Mouse (Mus musculus) forebrain, embryonic 13.5 days (tissue): ENCODE results near the gene Igf2bp2. TPM values are rescaled to one million over a fixed set of nuclear protein-coding genes. Genes with fewer than 3 reads are reported as not detected.

ENCODE experiments used
- ATAC-seq: fragments of 200-750 bp; cut with Nextera tagmentation; 2 replicates; pipeline ENCODE4 v1.8.0; 2017
- H3K27ac ChIP-seq: fragments of 300-500 bp; sonication (generic); 2 replicates; pipeline ENCODE4 v1.5.1; 2015; ENCODE audit warnings: inconsistent platforms, mild to moderate bottlenecking, moderate library complexity
- H3K27me3 ChIP-seq: fragments of 300-500 bp; sonication (generic); 2 replicates; pipeline ENCODE4 v1.6.1; 2015; ENCODE audit warnings: mild to moderate bottlenecking, inconsistent platforms
- H3K36me3 ChIP-seq: fragments of 300-500 bp; sonication (generic); 2 replicates; pipeline ENCODE4 v1.6.1; 2015; ENCODE audit warnings: mild to moderate bottlenecking, inconsistent platforms; ENCODE audit not compliant: poor library complexity, severe bottlenecking
- H3K4me1 ChIP-seq: fragments of 300-500 bp; sonication (generic); 2 replicates; pipeline ENCODE4 v1.6.1; 2015; ENCODE audit warnings: inconsistent platforms
- H3K4me2 ChIP-seq: fragments of 300-500 bp; sonication (generic); 2 replicates; pipeline ENCODE4 v1.6.1; 2015; ENCODE audit warnings: inconsistent platforms, mild to moderate bottlenecking, moderate library complexity
- H3K4me3 ChIP-seq: fragments of 300-500 bp; sonication (generic); 2 replicates; pipeline ENCODE4 v1.5.1; 2015; ENCODE audit warnings: mild to moderate bottlenecking, inconsistent platforms
- H3K9ac ChIP-seq: fragments of 300-500 bp; sonication (generic); 2 replicates; pipeline ENCODE4 v1.6.1; 2015; ENCODE audit warnings: mild to moderate bottlenecking, inconsistent platforms
- H3K9me3 ChIP-seq: fragments of 300-500 bp; sonication (generic); replicated peaks from 2 replicates; pipeline ENCODE4 v1.6.1; 2016; ENCODE audit warnings: inconsistent platforms
- WGBS: fragments of 180-500 bp; shearing (Covaris S2); methylation state at CpG from one replicate; pipeline ENCODE4 v1.1.7; 2015; 5-methylcytosine and 5-hydroxymethylcytosine counted together
- polyA plus RNA-seq: library from polyadenylated mRNA; unstranded; fragments of >200 nt; fragmentation: Nextera tagmentation; extraction: Ambion mirVana; gene quantifications from 2 replicates; pipeline ENCODE4 v1.2.1, GENCODE M21; 2015

Gene Igf2bp2
- polyA plus RNA-seq, 1 experiment from 2014 or later: 52.7 TPM

- H3K4me3 ChIP-seq: peak overlapping the region; percentile 98
- H3K27me3 ChIP-seq: no peaks in the 10 kb centered on the region
- under 1% methylated on average over 26 of the region's 27 CpGs for WGBS
- peak overlapping the region; percentile 97 for H3K9ac ChIP-seq
- H3K36me3 ChIP-seq: no peaks in the 10 kb centered on the region
- peak overlapping the region; percentile 89 for H3K4me2 ChIP-seq
- peak overlapping the region; percentile 86 for H3K27ac ChIP-seq
- no peaks in the 10 kb centered on the region for H3K9me3 ChIP-seq
- ATAC-seq: peak; percentile 74
- H3K4me1 ChIP-seq: peaks cover 33% of the 10 kb centered on the region
Measured at GRCm38 (mm10) chr16:22163456-22163851, 355 bp upstream of the Igf2bp2 start.

- no peaks in the 10 kb centered on the region for H3K9me3 ChIP-seq
- peak overlapping the region; percentile 86 for H3K27ac ChIP-seq
- no peaks in the 10 kb centered on the region for H3K27me3 ChIP-seq
- H3K4me1 ChIP-seq: peaks cover 38% of the 10 kb centered on the region
- under 1% methylated on average over 19 of the region's 19 CpGs for WGBS
- peak overlapping the region; percentile 97 for H3K9ac ChIP-seq
- 0 out of 2 replicates have a peak, but pooled peaks have one; percentile 0 for ATAC-seq
- peak overlapping the region; percentile 89 for H3K4me2 ChIP-seq
- H3K4me3 ChIP-seq: peak overlapping the region; percentile 98
- no peaks in the 10 kb centered on the region for H3K36me3 ChIP-seq
Measured at GRCm38 (mm10) chr16:22162066-22162511, 1.0 kb downstream of the Igf2bp2 start.

- under 1% methylated on average over 62 of the region's 71 CpGs for WGBS
- Histone ChIP-seq H3K4me2 (peak overlapping the region; percentile 89), H3K9me3 (no peaks in the 10 kb centered on the region), H3K36me3 (no peaks in the 10 kb centered on the region), H3K9ac (peak overlapping the region; percentile 97), H3K4me1 (peaks cover 38% of the 10 kb centered on the region), H3K27ac (peak overlapping the region; percentile 86), H3K4me3 (peak overlapping the region; percentile 98), H3K27me3 (no peaks in the 10 kb centered on the region)
- ATAC-seq: peak; percentile 31
Measured at GRCm38 (mm10) chr16:22161351-22162065, 1.6 kb downstream of the Igf2bp2 start.

GRCm38 (mm10) chr16:22160386-22161145, 2.5 kb downstream of the Igf2bp2 start:
- H3K9me3 ChIP-seq: no peaks in the 10 kb centered on the region
- under 1% methylated on average over 16 of the region's 16 CpGs for WGBS
- H3K4me3 ChIP-seq: peak overlapping the region; percentile 98
- H3K27me3 ChIP-seq: no peaks in the 10 kb centered on the region
- peaks cover 38% of the 10 kb centered on the region for H3K4me1 ChIP-seq
- peak overlapping the region; percentile 61 for H3K9ac ChIP-seq
- no peak for ATAC-seq
- H3K27ac ChIP-seq: no peak overlapping the region
- peak overlapping the region; percentile 89 for H3K4me2 ChIP-seq
- H3K36me3 ChIP-seq: no peaks in the 10 kb centered on the region

GRCm38 (mm10) chr16:22152941-22153444, 10.1 kb downstream of the Igf2bp2 start:
- no peaks in the 10 kb centered on the region for H3K9me3 ChIP-seq
- no peaks in the 10 kb centered on the region for H3K36me3 ChIP-seq
- no peak for ATAC-seq
- no peak overlapping the region for H3K4me3 ChIP-seq
- 91% methylated on average over 11 of the region's 11 CpGs for WGBS
- no peaks in the 10 kb centered on the region for H3K27me3 ChIP-seq
- H3K27ac ChIP-seq: no peak overlapping the region
- peaks cover 32% of the 10 kb centered on the region for H3K4me1 ChIP-seq
- no peak overlapping the region for H3K4me2 ChIP-seq
- H3K9ac ChIP-seq: no peak overlapping the region

GRCm38 (mm10) chr16:22151706-22152315, 11.3 kb downstream of the Igf2bp2 start:
- Histone ChIP-seq H3K4me1 (peaks cover 31% of the 10 kb centered on the region), H3K27me3 (no peaks in the 10 kb centered on the region), H3K36me3 (no peaks in the 10 kb centered on the region), H3K9ac (peak overlapping the region; percentile 43), H3K4me2 (peak overlapping the region; percentile 28), H3K4me3 (no peak overlapping the region), H3K9me3 (no peaks in the 10 kb centered on the region), H3K27ac (0 out of 2 replicates have a peak overlapping the region, but pooled peaks have one; percentile 28)
- 12% methylated on average over 10 of the region's 11 CpGs for WGBS
- ATAC-seq: peak; percentile 33; the same call in 1 of the 2 replicates

GRCm38 (mm10) chr16:22150421-22150820, 12.7 kb downstream of the Igf2bp2 start:
- ATAC-seq: no peak
- 37% methylated on average over 2 of the region's 2 CpGs for WGBS
- H3K4me1 ChIP-seq: peaks cover 31% of the 10 kb centered on the region

GRCm38 (mm10) chr16:22149659-22150345, 13.3 kb downstream of the Igf2bp2 start:
- peaks cover 31% of the 10 kb centered on the region for H3K4me1 ChIP-seq
- ATAC-seq: no peak
- no peaks in the 10 kb centered on the region for H3K27me3 ChIP-seq

More at GRCm38 (mm10) chr16:22150421-22150820, 12.7 kb downstream of the Igf2bp2 start:
- H3K4me2 ChIP-seq: no peak overlapping the region
- H3K4me3 ChIP-seq: no peak overlapping the region
- no peaks in the 10 kb centered on the region for H3K36me3 ChIP-seq
- no peaks in the 10 kb centered on the region for H3K9me3 ChIP-seq
- no peak overlapping the region for H3K27ac ChIP-seq
- no peaks in the 10 kb centered on the region for H3K27me3 ChIP-seq
- no peak overlapping the region for H3K9ac ChIP-seq

GRCm38 (mm10) chr16:22149076-22149475, 14.0 kb downstream of the Igf2bp2 start:
- no peak for ATAC-seq
- WGBS: 20% methylated on average over 2 of the region's 2 CpGs
- Histone ChIP-seq H3K27ac (no peak overlapping the region), H3K4me3 (no peak overlapping the region), H3K4me1 (peaks cover 31% of the 10 kb centered on the region), H3K4me2 (no peak overlapping the region), H3K9ac (no peak overlapping the region), H3K36me3 (no peaks in the 10 kb centered on the region), H3K27me3 (no peaks in the 10 kb centered on the region), H3K9me3 (no peaks in the 10 kb centered on the region)

More at GRCm38 (mm10) chr16:22149659-22150345, 13.3 kb downstream of the Igf2bp2 start:
- Histone ChIP-seq H3K4me3 (no peak overlapping the region), H3K27ac (no peak overlapping the region), H3K9me3 (no peaks in the 10 kb centered on the region), H3K9ac (no peak overlapping the region), H3K36me3 (no peaks in the 10 kb centered on the region), H3K4me2 (no peak overlapping the region)
- 21% methylated on average over 10 of the region's 10 CpGs for WGBS

- H3K9me3 ChIP-seq: no peaks in the 10 kb centered on the region
- H3K36me3 ChIP-seq: no peaks in the 10 kb centered on the region
- ATAC-seq: no peak
- H3K4me2 ChIP-seq: no peak overlapping the region
- no peaks in the 10 kb centered on the region for H3K27me3 ChIP-seq
- peaks cover 28% of the 10 kb centered on the region for H3K4me1 ChIP-seq
- no peak overlapping the region for H3K27ac ChIP-seq
- H3K9ac ChIP-seq: no peak overlapping the region
- 56% methylated on average over 1 of the region's 1 CpGs for WGBS
- H3K4me3 ChIP-seq: no peak overlapping the region
Measured at GRCm38 (mm10) chr16:22147131-22147530, 16.0 kb downstream of the Igf2bp2 start.

- no peak overlapping the region for H3K4me3 ChIP-seq
- H3K9ac ChIP-seq: no peak overlapping the region
- H3K4me1 ChIP-seq: peaks cover 24% of the 10 kb centered on the region
- H3K9me3 ChIP-seq: no peaks in the 10 kb centered on the region
- H3K4me2 ChIP-seq: no peak overlapping the region
- no peak overlapping the region for H3K27ac ChIP-seq
- no peak for ATAC-seq
- no peaks in the 10 kb centered on the region for H3K27me3 ChIP-seq
- H3K36me3 ChIP-seq: 0 out of 2 replicates have a peak, but pooled peaks cover 5% of the 10 kb centered on the region
- 88% methylated on average over 7 of the region's 7 CpGs for WGBS
Measured at GRCm38 (mm10) chr16:22146071-22146470, 17.0 kb downstream of the Igf2bp2 start.
